Mouse (Mus musculus) adrenal gland, adult 18-20 months (tissue): ENCODE data around the gene Tigar. TPM values are rescaled to one million over a fixed set of nuclear protein-coding genes. Genes with fewer than 3 reads are reported as not detected.
A peak's percentile ranks its signal among the peaks of the same experiment; 100 is the strongest.

ENCODE experiments used
- DNase-seq, 2 experiments: peaks; one replicate each; pipeline ENCODE4 v3.0.0; 2021 to 2022; ENCODE audit warnings: low spot score in 2 of 2
- total RNA-seq, 2 experiments: library from RNA; stranded (reverse); gene quantifications; 1 replicate in 1 of 2; 2 replicates in 1 of 2; pipeline ENCODE4 v1.2.3; 2021

Tigar gene
- total RNA-seq, 2 experiments from 2014 or later = 16.5 to 21.9 TPM

- no peak for DNase-seq
These were observed 33.8 kb upstream of the Tigar start for GRCm38 (mm10) chr6:127143124-127143520.

GRCm38 (mm10) chr6:127142154-127143123 is 33.1 kb upstream of the Tigar start:
- peak in 1 of 2 experiments; percentile 44 for DNase-seq

DNA sequence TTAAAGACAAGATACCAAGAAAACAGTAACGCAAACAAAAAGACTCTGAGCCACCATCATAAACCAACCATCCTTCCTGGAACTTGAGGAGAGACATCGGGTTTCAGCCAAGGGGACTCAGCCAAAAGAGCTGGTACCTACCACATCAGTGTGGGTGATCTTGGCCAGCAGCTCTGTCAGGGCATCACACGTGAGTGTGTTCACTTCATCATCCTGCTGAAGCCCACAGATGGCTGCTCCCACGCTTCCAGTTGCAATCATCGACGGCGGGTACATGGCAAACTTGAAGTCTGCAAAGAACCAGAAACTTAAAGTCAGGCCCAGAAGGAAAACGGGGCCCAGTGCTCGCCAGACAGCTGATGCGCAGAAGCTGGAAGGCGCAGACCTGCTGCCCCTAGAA is 29.6 kb upstream of the Tigar start:
- no peak for DNase-seq

DNA sequence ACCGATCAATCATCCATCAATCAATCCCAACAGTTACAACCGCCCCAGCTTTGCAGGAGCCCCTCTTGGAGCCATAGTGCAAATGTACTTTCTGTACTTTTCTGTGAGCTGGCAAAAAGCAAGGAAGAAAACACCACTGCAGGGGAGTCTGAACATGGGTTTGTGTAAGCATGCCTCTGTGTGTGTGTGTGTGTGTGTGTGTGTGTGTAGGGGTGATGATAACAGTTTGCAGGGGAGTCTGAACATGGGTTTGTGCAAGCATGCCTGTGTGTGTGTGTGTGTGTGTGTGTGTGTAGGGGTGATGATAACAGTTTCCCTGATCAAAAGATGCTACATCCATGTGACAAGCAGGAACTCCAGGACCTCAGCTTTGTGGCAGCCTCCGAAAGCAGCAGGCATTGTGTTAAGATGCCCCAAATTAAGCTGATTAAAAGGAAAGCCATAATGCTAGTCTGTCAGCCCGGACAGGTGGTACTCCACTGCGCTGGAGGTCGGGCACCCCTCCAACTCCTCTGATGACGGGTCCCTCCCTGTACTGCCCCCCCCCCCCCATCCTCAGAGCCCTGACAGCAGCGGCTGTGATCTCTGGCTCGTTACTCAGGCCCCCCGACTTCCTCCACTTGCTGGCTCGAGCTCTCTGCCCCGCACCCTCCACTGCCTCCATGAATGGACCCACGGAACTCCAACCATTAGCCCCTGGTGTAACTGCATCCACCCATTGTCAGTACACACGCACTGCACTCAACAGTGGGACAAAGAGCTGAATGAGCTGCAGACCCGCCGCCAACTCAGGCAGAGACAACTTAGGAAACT is 24.3 kb upstream of the Tigar start:
- no peak for DNase-seq

DNA sequence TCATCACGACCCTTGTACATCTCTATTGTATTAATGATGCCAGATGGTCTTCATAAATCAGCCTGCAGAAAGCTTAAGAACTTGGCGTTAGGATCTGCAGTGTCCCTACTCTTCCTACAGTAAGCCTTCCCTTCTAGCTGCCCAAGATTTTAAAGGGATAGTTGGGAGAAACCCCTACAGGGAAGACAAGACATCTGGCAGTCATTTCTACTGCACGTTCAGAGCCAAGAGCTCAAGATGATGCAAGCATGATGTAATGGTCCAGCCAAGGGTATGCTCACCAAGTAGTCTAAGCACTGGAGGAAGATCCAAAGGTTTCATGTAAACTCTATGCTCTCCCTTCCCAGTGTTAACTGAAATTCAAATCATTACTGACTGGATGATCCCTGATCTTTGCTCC is 23.4 kb upstream of the Tigar start:
- DNase-seq = no peak

GRCm38 (mm10) chr6:127131946-127132345 is 22.6 kb upstream of the Tigar start:
- no peak for DNase-seq

GRCm38 (mm10) chr6:127130377-127130776 is 21.0 kb upstream of the Tigar start:
- DNase-seq = no peak

DNA sequence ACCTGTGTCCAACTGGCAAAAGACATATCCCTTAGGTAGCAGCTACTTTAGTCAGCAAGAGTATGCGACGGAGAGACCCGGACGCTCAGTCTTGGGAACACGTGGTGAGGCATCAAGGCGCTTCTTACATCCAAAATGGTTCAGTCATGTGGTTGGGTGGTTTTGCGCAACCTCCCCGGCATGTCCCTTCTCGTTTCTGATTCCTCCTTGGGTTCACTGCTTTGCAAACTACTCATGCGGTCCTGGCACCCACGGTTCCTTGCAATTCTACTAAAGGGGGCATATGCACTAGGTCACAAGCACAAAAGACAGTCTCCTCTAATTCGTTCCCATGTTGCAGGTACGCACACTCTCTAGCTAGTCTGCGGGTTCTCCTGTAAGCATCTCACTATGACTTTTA is 20.3 kb upstream of the Tigar start:
- no peak for DNase-seq

GRCm38 (mm10) chr6:127123506-127123905 is 14.1 kb upstream of the Tigar start:
- DNase-seq = no peak

DNA sequence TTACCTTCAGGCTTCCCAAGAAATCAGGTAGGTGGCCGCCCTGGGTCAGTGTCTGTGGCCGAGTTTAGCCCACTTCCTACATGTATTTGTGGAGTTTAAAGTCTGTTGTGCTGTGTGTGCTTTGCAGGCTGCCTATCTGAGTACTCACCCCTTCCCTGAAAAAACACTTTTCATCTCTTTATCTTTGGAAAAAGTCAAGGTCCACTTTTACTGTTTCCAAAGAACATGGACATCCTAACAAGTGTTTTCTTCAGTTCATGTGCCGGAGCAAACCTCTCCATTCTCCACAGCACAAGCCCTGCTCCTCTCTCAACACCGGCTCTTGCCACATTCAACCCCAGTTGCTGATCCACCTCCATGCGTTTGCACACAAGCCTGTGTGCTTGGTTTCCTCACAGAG is 13.6 kb upstream of the Tigar start:
- DNase-seq = no peak

GRCm38 (mm10) chr6:127122221-127122806 is 13.0 kb upstream of the Tigar start:
- peak in 1 of 2 experiments; percentile 39 for DNase-seq

GRCm38 (mm10) chr6:127114753-127115456 is 5.5 kb upstream of the Tigar start:
- no peak for DNase-seq

DNA sequence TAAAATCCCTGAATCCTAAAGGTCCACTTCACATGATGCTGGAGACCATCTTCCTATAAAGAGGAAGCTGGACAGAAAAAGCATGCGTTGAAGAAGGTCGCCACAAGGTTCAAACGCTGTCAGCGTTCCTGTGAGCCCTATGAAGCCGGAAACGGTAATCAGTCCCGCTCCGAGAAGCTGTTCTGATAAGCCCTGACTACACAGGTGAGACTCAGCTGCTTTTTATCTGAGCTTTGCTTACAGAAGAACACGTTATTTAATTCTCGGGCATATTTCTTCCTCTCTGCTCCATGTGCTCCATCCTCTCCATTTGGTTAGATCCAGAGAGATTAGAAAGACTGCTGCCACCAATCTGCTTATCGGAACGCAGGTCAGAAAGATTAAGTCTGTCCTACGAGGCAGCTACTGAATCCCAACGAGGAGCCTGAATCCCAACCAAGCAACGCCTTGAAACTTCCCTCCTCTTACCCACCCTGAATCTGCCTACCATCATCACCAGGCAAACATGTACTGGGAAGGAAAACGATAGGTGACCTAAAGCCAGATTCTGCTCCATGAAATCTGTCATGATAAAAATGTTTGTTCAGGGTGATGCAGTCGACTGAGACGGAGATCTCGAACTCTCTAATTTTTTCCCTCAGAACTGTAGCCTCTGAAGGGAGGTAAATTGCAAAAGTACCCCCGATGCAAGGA is 843 bp downstream of the Tigar start:
- DNase-seq = no peak

DNA sequence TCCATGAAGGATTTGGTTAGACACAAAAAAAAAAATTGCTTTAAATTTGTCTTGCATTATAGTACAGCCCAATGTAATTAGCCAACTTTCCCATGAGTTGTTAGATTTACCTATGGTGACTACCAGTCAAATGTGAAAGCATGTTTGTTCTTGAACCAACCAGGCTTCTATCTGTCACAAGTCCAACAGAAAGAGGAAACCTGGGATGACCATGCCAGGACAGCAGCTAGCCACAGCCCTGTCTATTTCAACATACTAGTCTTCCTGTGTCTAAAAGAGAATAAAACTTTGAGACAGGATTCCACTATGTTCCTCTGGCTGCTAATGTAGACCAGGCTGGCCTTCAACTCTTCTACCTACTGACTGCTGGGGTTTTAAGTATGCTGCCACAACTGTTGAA is 1.9 kb downstream of the Tigar start:
- no peak for DNase-seq

DNA sequence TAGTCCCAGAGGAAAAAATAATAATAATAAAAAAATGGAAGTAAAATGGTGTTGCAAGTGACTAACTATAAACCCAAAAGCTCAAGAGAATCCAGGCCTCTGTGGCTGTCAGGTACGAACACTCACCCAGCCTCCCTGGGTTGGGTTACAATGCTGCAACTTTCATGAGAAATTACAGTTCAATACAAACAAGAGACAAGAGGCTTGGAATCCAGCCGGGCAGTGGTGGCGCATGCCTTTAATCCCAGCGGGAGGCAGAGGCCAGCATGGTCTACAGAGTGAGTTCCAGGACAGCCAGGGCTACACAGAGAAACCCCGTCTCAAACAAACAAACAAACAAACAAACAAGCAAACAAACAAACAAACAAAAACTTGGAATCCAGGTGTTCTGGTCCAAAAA is 2.6 kb downstream of the Tigar start:
- no peak for DNase-seq

DNA sequence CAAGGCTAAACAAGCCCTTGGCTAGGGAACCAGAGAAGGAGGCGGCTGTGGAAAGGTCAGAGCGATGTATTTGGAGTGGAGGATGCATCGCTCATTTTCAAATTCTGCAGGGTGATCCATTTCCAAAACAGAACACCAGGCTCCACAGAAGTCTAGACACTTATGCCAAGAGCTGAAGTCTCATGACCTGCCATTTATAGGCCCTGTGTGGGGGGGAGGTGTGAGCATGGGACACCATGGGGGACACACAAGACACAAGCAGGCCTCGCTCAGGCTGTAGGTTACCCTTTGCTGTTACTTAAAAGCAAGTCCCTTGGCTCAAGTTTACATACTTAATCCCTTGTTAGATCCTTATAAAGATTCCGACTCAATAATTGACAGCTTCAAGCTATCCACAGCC is 3.2 kb downstream of the Tigar start:
- no peak for DNase-seq

DNA sequence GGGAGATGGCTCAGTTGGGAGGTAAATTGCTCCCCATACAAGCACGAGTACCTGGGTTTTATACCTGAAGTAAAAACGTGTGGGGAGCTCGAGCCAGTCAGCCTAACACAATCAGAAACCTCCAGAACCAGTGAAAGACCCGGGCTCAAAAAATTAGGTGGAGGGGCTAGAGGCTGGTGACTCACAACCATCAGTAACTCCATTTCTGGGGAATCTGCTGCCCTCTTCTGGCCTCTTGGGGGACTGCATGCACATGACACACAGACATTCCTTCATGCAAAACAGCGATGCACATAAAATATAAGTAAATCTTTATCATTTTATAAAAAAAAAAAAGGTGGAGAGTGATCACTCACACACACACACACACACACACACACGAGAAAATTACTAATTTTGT is 4.2 kb downstream of the Tigar start:
- no peak for DNase-seq

DNA sequence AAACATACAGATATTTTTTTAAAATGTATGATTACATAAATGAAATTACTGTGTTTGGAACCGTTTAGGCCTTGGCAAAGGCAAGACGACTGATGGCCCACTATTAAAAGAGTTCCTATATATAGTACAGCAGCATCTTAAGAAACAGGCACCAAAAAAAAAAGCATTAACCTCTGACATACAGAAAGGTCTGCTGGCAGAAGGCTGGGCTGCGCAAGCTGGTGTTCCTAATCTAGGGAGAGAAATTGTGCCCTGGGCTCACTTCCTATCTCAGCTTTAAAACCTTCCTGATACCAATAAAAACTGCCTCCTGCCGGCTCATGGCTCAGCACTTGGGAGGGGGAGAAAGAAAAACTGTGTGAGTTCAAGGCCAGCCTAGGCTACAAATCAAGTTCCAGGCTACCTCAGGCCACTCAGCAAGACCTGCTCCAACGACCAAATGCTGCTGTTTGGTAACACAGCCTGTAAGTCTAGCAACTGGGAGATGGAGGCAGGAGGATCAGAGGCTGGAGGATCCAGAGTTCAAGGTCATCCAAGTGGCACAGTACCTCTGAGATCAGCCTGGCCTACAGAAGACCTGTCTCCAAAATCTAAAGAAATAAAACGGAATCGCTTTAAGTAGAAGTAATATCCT is 4.8 kb downstream of the Tigar start:
- no peak for DNase-seq

DNA sequence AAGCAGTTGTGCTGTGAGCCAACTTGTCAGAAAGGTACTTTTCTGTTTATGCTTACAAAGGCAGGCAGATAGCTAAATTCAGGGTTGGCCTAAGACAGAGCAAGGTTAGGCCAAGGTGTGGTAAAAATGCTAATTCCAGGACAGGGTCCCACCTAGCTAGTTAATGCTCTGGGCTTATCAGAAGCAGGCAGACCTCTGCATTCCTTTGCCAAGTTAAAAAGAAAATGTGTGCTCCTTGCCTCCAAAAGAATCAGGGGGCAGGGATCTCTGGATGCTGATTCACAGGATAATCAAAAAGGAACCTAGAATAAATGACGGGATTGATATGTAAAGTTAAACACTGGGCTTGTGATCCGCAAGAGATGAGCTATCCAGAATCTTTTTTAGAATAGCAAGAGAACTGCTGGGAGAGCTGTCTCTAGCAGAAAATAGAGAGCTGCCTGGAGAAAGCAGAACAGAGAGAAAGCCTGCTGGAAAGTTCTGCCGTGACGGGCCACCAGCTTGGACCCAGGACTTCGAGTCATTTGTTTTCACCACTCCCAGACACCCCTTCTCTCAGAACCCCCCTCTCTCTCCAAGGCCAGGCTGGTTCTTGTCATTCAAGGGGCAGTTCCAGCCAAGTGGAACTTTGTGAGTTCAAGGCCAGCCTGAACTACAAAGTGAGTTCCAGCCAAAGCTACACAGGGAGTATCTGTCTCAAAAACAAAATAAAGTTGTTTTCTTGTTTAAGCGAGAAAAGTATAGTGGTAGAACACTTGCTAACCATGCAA is 5.7 kb downstream of the Tigar start:
- DNase-seq = no peak
